In genomic region chr2:49984780-49985179, GRCm38 (mm10) we compare ENCODE assay signal across 21 mouse cellular contexts.
DNase-seq lines count a peak whose midpoint lies in the region; ATAC-seq and TF ChIP-seq lines count a peak whose summit lies in the region.
"Had no signal": no experiment of that assay in that cellular context is flagged by ENCODE, and none has a peak within 500 bp of the region (broad histone marks: within the 10 kb centered on the region; RNA-seq: fewer than 3 reads in every experiment).

No protein-coding gene starts in this region.

- WGBS in stomach, embryonic 14.5 days = 47% methylated on average over 3 of the region's 3 CpGs
- WGBS in stomach, postnatal 0 days = 46% methylated on average over 3 of the region's 3 CpGs

- intact Hi-C loops in heart, postnatal 36 days (cut with DNase I) = no loop called here

- peak; percentile 16 for DNase-seq in heart, adult 11 months
- no peak for DNase-seq in heart, postnatal 36 days
- no peak for DNase-seq in stomach, postnatal 0 days (ENCODE audit: low spot score)
- DNase-seq in c-Kit-positive CD71-positive TER-119-positive erythroid progenitor cells, embryonic 14.5 days (ENCODE audit: low spot score) = no peak
- no peak for DNase-seq in thymus, postnatal 10 days (ENCODE audit: low spot score in 2 of 2)
- DNase-seq: adrenal gland, adult 8-10 months; adrenal gland, postnatal 25 days; cerebellum, adult 18-20 months; cerebellum, adult 9-11 months; cerebellum, postnatal 25 days; gastrocnemius, postnatal 10 days; gastrocnemius, postnatal 36 days had no signal

- H3K27me3 ChIP-seq in stomach, embryonic 14.5 days (ENCODE audit: control insufficient read depth, insufficient read depth, low read length) = no peaks in the 10 kb centered on the region
- no peaks in the 10 kb centered on the region for H3K27me3 ChIP-seq in stomach, postnatal 0 days (ENCODE audit: control insufficient read depth, insufficient read depth, low read length)
- H3K27me3 ChIP-seq: embryonic facial prominence, embryonic 12.5 days; embryonic facial prominence, embryonic 15.5 days; forebrain, embryonic 15.5 days; hindbrain, embryonic 13.5 days had no signal

- TF ChIP-seq EP300 in stomach, postnatal 0 days (optimal IDR thresholded peaks at IDR 0.05) = no peak

- H3K36me3 ChIP-seq in stomach, embryonic 14.5 days (ENCODE audit: control insufficient read depth, insufficient read depth, low read length) = no peaks in the 10 kb centered on the region
- H3K36me3 ChIP-seq in stomach, postnatal 0 days (ENCODE audit: control insufficient read depth, insufficient read depth, low read length) = no peaks in the 10 kb centered on the region
- H3K36me3 ChIP-seq: embryonic facial prominence, embryonic 12.5 days; embryonic facial prominence, embryonic 15.5 days; forebrain, embryonic 15.5 days; hindbrain, embryonic 10.5 days; hindbrain, embryonic 13.5 days had no signal

- no peak for TF ChIP-seq CTCF in stomach, postnatal 0 days (IDR thresholded peaks at IDR 0.05; ENCODE audit: low read depth)

- no peak overlapping the region for H3K4me2 ChIP-seq in stomach, embryonic 14.5 days (replicated peaks; ENCODE audit: low read depth, low read length)
- no peak overlapping the region for H3K4me2 ChIP-seq in stomach, postnatal 0 days (replicated peaks; ENCODE audit: low read depth)
- H3K4me2 ChIP-seq: embryonic facial prominence, embryonic 12.5 days; embryonic facial prominence, embryonic 15.5 days; forebrain, embryonic 15.5 days; heart, embryonic 11.5 days; hindbrain, embryonic 13.5 days had no signal

- no peak overlapping the region for H3K27ac ChIP-seq in stomach, embryonic 14.5 days (ENCODE audit: low read length)
- no peak overlapping the region for H3K27ac ChIP-seq in stomach, postnatal 0 days (replicated peaks)
- H3K27ac ChIP-seq: embryonic facial prominence, embryonic 12.5 days; embryonic facial prominence, embryonic 15.5 days; forebrain, embryonic 15.5 days; hindbrain, embryonic 10.5 days; hindbrain, embryonic 13.5 days had no signal

- no peaks in the 10 kb centered on the region for H3K9me3 ChIP-seq in stomach, embryonic 14.5 days (ENCODE audit: control insufficient read depth, low read depth, low read length)
- H3K9me3 ChIP-seq in stomach, postnatal 0 days (ENCODE audit: control insufficient read depth, low read length) = no peaks in the 10 kb centered on the region
- H3K9me3 ChIP-seq: embryonic facial prominence, embryonic 12.5 days; embryonic facial prominence, embryonic 15.5 days; forebrain, embryonic 15.5 days; hindbrain, embryonic 10.5 days; hindbrain, embryonic 13.5 days had no signal

- no peaks in the 10 kb centered on the region for H3K4me1 ChIP-seq in stomach, embryonic 14.5 days (ENCODE audit: control insufficient read depth, insufficient read depth, low read length)
- no peaks in the 10 kb centered on the region for H3K4me1 ChIP-seq in stomach, postnatal 0 days (replicated peaks; ENCODE audit: control insufficient read depth, insufficient read depth)
- H3K4me1 ChIP-seq: embryonic facial prominence, embryonic 12.5 days; embryonic facial prominence, embryonic 15.5 days; hindbrain, embryonic 10.5 days; hindbrain, embryonic 13.5 days had no signal

- ATAC-seq in stomach, embryonic 14.5 days (ENCODE audit: insufficient number of reproducible peaks, insufficient read depth, low FRiP score, low read depth) = peak; percentile 85
- ATAC-seq in stomach, postnatal 0 days (ENCODE audit: low FRiP score, low TSS enrichment) = peak; percentile 67; the same call in 1 of the 2 replicates
- ATAC-seq: activated CD4-positive, CD25-positive, alpha-beta regulatory T cell, adult 4 months; forebrain, embryonic 15.5 days; hindbrain, embryonic 16.5 days had no signal

- no peak overlapping the region for H3K9ac ChIP-seq in stomach, embryonic 14.5 days (replicated peaks; ENCODE audit: low read depth, low read length)
- no peak overlapping the region for H3K9ac ChIP-seq in stomach, postnatal 0 days (ENCODE audit: low read length)
- H3K9ac ChIP-seq: embryonic facial prominence, embryonic 12.5 days; embryonic facial prominence, embryonic 15.5 days; forebrain, embryonic 15.5 days; hindbrain, embryonic 13.5 days had no signal

- H3K4me3 ChIP-seq in stomach, embryonic 14.5 days (ENCODE audit: low read depth, low read length) = no peak overlapping the region
- no peak overlapping the region for H3K4me3 ChIP-seq in stomach, postnatal 0 days (ENCODE audit: low read depth, low read length)
- H3K4me3 ChIP-seq: embryonic facial prominence, embryonic 12.5 days; embryonic facial prominence, embryonic 15.5 days; forebrain, embryonic 15.5 days; hindbrain, embryonic 10.5 days; hindbrain, embryonic 13.5 days had no signal
